Mouse (Mus musculus) G1E (cell line): ENCODE measurements around the gene Ndufb10. TPM values are rescaled to one million over a fixed set of nuclear protein-coding genes. Genes with fewer than 3 reads are reported as not detected.

Experiments
- ATAC-seq: 2 replicates; pipeline ENCODE4 v1.8.0; 2016; ENCODE audit warnings: mild to moderate bottlenecking; ENCODE audit not compliant: insufficient number of reproducible peaks, poor library complexity, low FRiP score, severe bottlenecking; ENCODE audit errors: extremely low read depth
- DNase-seq: peaks from one replicate; pipeline ENCODE4 v3.0.0; 2012; ENCODE audit warnings: low spot score
- H3K27me3 ChIP-seq: 2 replicates; pipeline ENCODE4 v1.6.1; 2012; ENCODE audit warnings: mild to moderate bottlenecking, low read length, inconsistent platforms; ENCODE audit not compliant: insufficient read depth
- H3K36me3 ChIP-seq: replicated peaks from 2 replicates; pipeline ENCODE3; 2012; ENCODE audit warnings: mild to moderate bottlenecking, inconsistent platforms
- H3K4me1 ChIP-seq: 2 replicates; pipeline ENCODE4 v1.6.1; 2012; ENCODE audit warnings: low read depth, low read length, inconsistent platforms, mixed read lengths; ENCODE audit not compliant: insufficient read depth
- H3K4me3 ChIP-seq: 2 replicates; pipeline ENCODE4 v1.5.1; 2012; ENCODE audit warnings: low read depth, mild to moderate bottlenecking, inconsistent platforms, low read length, moderate library complexity, mixed read lengths
- H3K9me3 ChIP-seq: replicated peaks from 2 replicates; pipeline ENCODE4 v1.6.1; 2012; ENCODE audit warnings: inconsistent platforms
- CTCF ChIP-seq: IDR thresholded peaks from 2 replicates; pipeline ENCODE4 v1.5.1; 2012; ENCODE audit warnings: low read depth, low read length, inconsistent platforms, mixed read lengths
- GATA1 ChIP-seq: IDR thresholded peaks from 2 replicates; pipeline ENCODE4 v1.6.1; 2012; ENCODE audit warnings: borderline replicate concordance, low read length, inconsistent platforms, mixed read lengths
- GATA2 ChIP-seq: IDR thresholded peaks from 2 replicates; pipeline ENCODE4 v1.6.1; 2012; ENCODE audit warnings: low read depth, low read length, inconsistent platforms, borderline replicate concordance
- POLR2AphosphoS5 ChIP-seq: IDR thresholded peaks from 2 replicates; pipeline ENCODE4 v1.6.1; 2012; ENCODE audit warnings: low read depth, low read length, inconsistent platforms; ENCODE audit not compliant: insufficient replicate concordance
- TAL1 ChIP-seq: conservative IDR thresholded peaks from 2 replicates; pipeline ENCODE4 v1.6.1; 2012; ENCODE audit warnings: low read depth, low read length, inconsistent platforms, mixed read lengths
- polyA plus RNA-seq: library from polyadenylated mRNA; stranded (reverse); fragments of >175 nt; gene quantifications from 2 replicates; pipeline ENCODE4 v1.2.3, GENCODE M21; 2012
- total RNA-seq, 2 experiments: library from RNA; stranded (forward) in 1 of 2; stranded (reverse) in 1 of 2; fragments of 200-1000 nt in 1 of 2; fragments of >200 nt in 1 of 2; fragmentation: Nextera tagmentation in 1 of 2; gene quantifications; 2 replicates each; pipeline ENCODE4 v1.2.3; 2014 to 2017

Ndufb10 gene
- total RNA-seq (2014; fragmentation: Nextera tagmentation) = 54.6 and 63.5 TPM in 2 replicates
- 185 and 206 TPM in 2 replicates for total RNA-seq (2017)
- polyA plus RNA-seq = 372 and 429 TPM in 2 replicates

GRCm38 (mm10) chr17:24724184-24724583 is at the start of gene Ndufb10:
TSS of gene Ndufb10 (minus strand) at chr17:24724478.
- ATAC-seq (peak; percentile 48), DNase-seq (peak; percentile 69)
- H3K27me3 ChIP-seq = peaks cover 15% of the 10 kb centered on the region
- H3K9me3 ChIP-seq = no peaks in the 10 kb centered on the region
- H3K4me1 ChIP-seq = peaks cover 30% of the 10 kb centered on the region
- peak; percentile 97 for TF ChIP-seq CTCF
- no peak for TF ChIP-seq GATA1
- peak within 1 kb of the TSS; percentile 77 for H3K4me3 ChIP-seq
- H3K36me3 ChIP-seq = peaks cover 21% of the 10 kb centered on the region

- ATAC-seq = no peak
- H3K4me3 ChIP-seq = no peak overlapping the region
- no peaks in the 10 kb centered on the region for H3K9me3 ChIP-seq
- no peak for TF ChIP-seq TAL1
- TF ChIP-seq POLR2AphosphoS5 = no peak
- no peak for TF ChIP-seq GATA2
- no peak for TF ChIP-seq GATA1
- no peak for TF ChIP-seq CTCF
- H3K27me3 ChIP-seq = peaks cover 27% of the 10 kb centered on the region
- H3K36me3 ChIP-seq = no peaks in the 10 kb centered on the region
- H3K4me1 ChIP-seq = no peaks in the 10 kb centered on the region
- DNase-seq = no peak
Measured at GRCm38 (mm10) chr17:24773241-24773640, 49.0 kb upstream of the Ndufb10 start.

GRCm38 (mm10) chr17:24769146-24769545 is 44.9 kb upstream of the Ndufb10 start:
- Histone ChIP-seq H3K4me3 (no peak overlapping the region), H3K27me3 (peaks cover 34% of the 10 kb centered on the region), H3K9me3 (no peaks in the 10 kb centered on the region), H3K36me3 (no peaks in the 10 kb centered on the region), H3K4me1 (no peaks in the 10 kb centered on the region)
- ATAC-seq (no peak), DNase-seq (no peak)
- no peak for TF ChIP-seq CTCF

GRCm38 (mm10) chr17:24766266-24766875 is 42.1 kb upstream of the Ndufb10 start:
- DNase-seq = no peak
- no peak for ATAC-seq

GRCm38 (mm10) chr17:24765016-24765905 is 41.0 kb upstream of the Ndufb10 start:
- no peaks in the 10 kb centered on the region for H3K36me3 ChIP-seq
- no peak overlapping the region for H3K4me3 ChIP-seq
- no peaks in the 10 kb centered on the region for H3K4me1 ChIP-seq
- TF ChIP-seq CTCF = no peak
- no peak for TF ChIP-seq TAL1
- no peak for TF ChIP-seq GATA1
- TF ChIP-seq POLR2AphosphoS5 = no peak
- no peak for TF ChIP-seq GATA2
- no peak for ATAC-seq
- H3K27me3 ChIP-seq = peaks cover 46% of the 10 kb centered on the region
- no peak for DNase-seq
- no peaks in the 10 kb centered on the region for H3K9me3 ChIP-seq

More at GRCm38 (mm10) chr17:24766266-24766875, 42.1 kb upstream of the Ndufb10 start:
- Histone ChIP-seq H3K4me1 (no peaks in the 10 kb centered on the region), H3K4me3 (no peak overlapping the region), H3K36me3 (no peaks in the 10 kb centered on the region), H3K9me3 (no peaks in the 10 kb centered on the region), H3K27me3 (peaks cover 39% of the 10 kb centered on the region)
- TF ChIP-seq CTCF = no peak
- no peak for TF ChIP-seq POLR2AphosphoS5
- no peak for TF ChIP-seq TAL1
- no peak for TF ChIP-seq GATA1
- no peak for TF ChIP-seq GATA2

GRCm38 (mm10) chr17:24761121-24761520 is 36.8 kb upstream of the Ndufb10 start:
- no peak for ATAC-seq
- H3K27me3 ChIP-seq = peaks cover 54% of the 10 kb centered on the region

More at GRCm38 (mm10) chr17:24761121-24761520, 36.8 kb upstream of the Ndufb10 start:
- no peak for DNase-seq
- Histone ChIP-seq H3K4me3 (no peak overlapping the region), H3K9me3 (no peaks in the 10 kb centered on the region), H3K36me3 (no peaks in the 10 kb centered on the region), H3K4me1 (no peaks in the 10 kb centered on the region)
- TF ChIP-seq GATA2 (no peak), TAL1 (no peak), POLR2AphosphoS5 (no peak), CTCF (no peak), GATA1 (no peak)
